Mouse (Mus musculus) kidney, embryonic 15.5 days (tissue): Measurements from ENCODE around the gene Efhd2. TPM values are rescaled to one million over a fixed set of nuclear protein-coding genes. Genes with fewer than 3 reads are reported as not detected.

Experiments used
- ATAC-seq: fragments of 200-750 bp; cut with Nextera tagmentation; replicated peaks from 2 replicates; pipeline ENCODE4 v1.8.0; 2017; ENCODE audit warnings: moderate TSS enrichment; ENCODE audit not compliant: low FRiP score
- H3K27ac ChIP-seq: fragments of 300-500 bp; sonication (generic); 2 replicates; pipeline ENCODE4 v1.5.1; 2015; ENCODE audit warnings: mild to moderate bottlenecking, inconsistent platforms
- H3K27me3 ChIP-seq: fragments of 300-500 bp; sonication (generic); 2 replicates; pipeline ENCODE4 v1.6.1; 2015; ENCODE audit warnings: inconsistent platforms
- H3K36me3 ChIP-seq: fragments of 300-500 bp; sonication (generic); 2 replicates; pipeline ENCODE4 v1.6.1; 2015; ENCODE audit warnings: inconsistent platforms
- H3K4me1 ChIP-seq: fragments of 300-500 bp; sonication (generic); 2 replicates; pipeline ENCODE4 v1.6.1; 2015; ENCODE audit warnings: inconsistent platforms
- H3K4me2 ChIP-seq: fragments of 300-500 bp; sonication (generic); 2 replicates; pipeline ENCODE4 v1.6.1; 2015; ENCODE audit warnings: moderate library complexity, mild to moderate bottlenecking, inconsistent platforms
- H3K4me3 ChIP-seq: fragments of 300-500 bp; sonication (generic); replicated peaks from 2 replicates; pipeline ENCODE4 v1.5.1; 2015; ENCODE audit warnings: mild to moderate bottlenecking, inconsistent platforms
- H3K9ac ChIP-seq: fragments of 300-500 bp; sonication (generic); 2 replicates; pipeline ENCODE4 v1.6.1; 2015; ENCODE audit warnings: mild to moderate bottlenecking, inconsistent platforms
- H3K9me3 ChIP-seq: fragments of 300-500 bp; sonication (generic); replicated peaks from 2 replicates; pipeline ENCODE4 v1.6.1; 2016; ENCODE audit warnings: inconsistent platforms
- WGBS: fragments of 180-500 bp; shearing (Covaris S2); methylation state at CpG from one replicate; pipeline ENCODE4 v1.1.7; 2015; ENCODE audit warnings: mixed read lengths; 5-methylcytosine and 5-hydroxymethylcytosine counted together
- polyA plus RNA-seq: library from polyadenylated mRNA; unstranded; fragments of >200 nt; fragmentation: Nextera tagmentation; extraction: Ambion mirVana; gene quantifications from 2 replicates; pipeline ENCODE4 v1.2.1, GENCODE M21; 2015

The Efhd2 gene
- polyA plus RNA-seq, 1 experiment from 2014 or later = 56.7 TPM

GRCm38 (mm10) chr4:141834536-141835095, 40.1 kb downstream of the Efhd2 start:
- H3K36me3 ChIP-seq = no peaks in the 10 kb centered on the region
- no peak overlapping the region for H3K4me2 ChIP-seq
- no peaks in the 10 kb centered on the region for H3K9me3 ChIP-seq
- no peak for ATAC-seq
- no peak overlapping the region for H3K9ac ChIP-seq
- H3K27me3 ChIP-seq = no peaks in the 10 kb centered on the region
- no peak overlapping the region for H3K27ac ChIP-seq
- H3K4me1 ChIP-seq = no peaks in the 10 kb centered on the region
- WGBS = 70% methylated on average over 5 of the region's 5 CpGs
- H3K4me3 ChIP-seq = no peak overlapping the region

- H3K4me3 ChIP-seq = no peak overlapping the region
- 42% methylated on average over 1 of the region's 1 CpGs for WGBS
- H3K9ac ChIP-seq = no peak overlapping the region
- H3K36me3 ChIP-seq = no peaks in the 10 kb centered on the region
- H3K4me2 ChIP-seq = no peak overlapping the region
- H3K27ac ChIP-seq = no peak overlapping the region
- no peak for ATAC-seq
- H3K9me3 ChIP-seq = no peaks in the 10 kb centered on the region
- H3K27me3 ChIP-seq = no peaks in the 10 kb centered on the region
- no peaks in the 10 kb centered on the region for H3K4me1 ChIP-seq
These were observed 40.8 kb downstream of the Efhd2 start for GRCm38 (mm10) chr4:141833911-141834310.

- Histone ChIP-seq H3K4me3 (no peak overlapping the region), H3K9me3 (no peaks in the 10 kb centered on the region), H3K27ac (no peak overlapping the region), H3K27me3 (no peaks in the 10 kb centered on the region), H3K9ac (no peak overlapping the region), H3K4me1 (no peaks in the 10 kb centered on the region), H3K36me3 (no peaks in the 10 kb centered on the region), H3K4me2 (no peak overlapping the region)
- 76% methylated on average over 7 of the region's 7 CpGs for WGBS
- no peak for ATAC-seq
These were observed 43.4 kb downstream of the Efhd2 start for GRCm38 (mm10) chr4:141831361-141831760.

- H3K27ac ChIP-seq = no peak overlapping the region
- no peaks in the 10 kb centered on the region for H3K9me3 ChIP-seq
- H3K4me2 ChIP-seq = no peak overlapping the region
- H3K4me1 ChIP-seq = no peaks in the 10 kb centered on the region
- no peak overlapping the region for H3K4me3 ChIP-seq
- H3K27me3 ChIP-seq = no peaks in the 10 kb centered on the region
- ATAC-seq = no peak
- no peaks in the 10 kb centered on the region for H3K36me3 ChIP-seq
- 65% methylated on average over 11 of the region's 11 CpGs for WGBS
- no peak overlapping the region for H3K9ac ChIP-seq
These were observed 44.3 kb downstream of the Efhd2 start for GRCm38 (mm10) chr4:141830381-141830780.

GRCm38 (mm10) chr4:141828177-141828576, 46.5 kb downstream of the Efhd2 start:
- no peak overlapping the region for H3K4me3 ChIP-seq
- no peak overlapping the region for H3K9ac ChIP-seq
- H3K36me3 ChIP-seq = no peaks in the 10 kb centered on the region
- no peaks in the 10 kb centered on the region for H3K4me1 ChIP-seq
- no peaks in the 10 kb centered on the region for H3K9me3 ChIP-seq
- no peak overlapping the region for H3K27ac ChIP-seq
- H3K4me2 ChIP-seq = no peak overlapping the region
- H3K27me3 ChIP-seq = no peaks in the 10 kb centered on the region
- no peak for ATAC-seq
- WGBS = 66% methylated on average over 4 of the region's 4 CpGs

- Histone ChIP-seq H3K9me3 (no peaks in the 10 kb centered on the region), H3K27me3 (no peaks in the 10 kb centered on the region), H3K36me3 (no peaks in the 10 kb centered on the region), H3K4me1 (no peaks in the 10 kb centered on the region), H3K9ac (no peak overlapping the region), H3K27ac (no peak overlapping the region), H3K4me2 (no peak overlapping the region), H3K4me3 (no peak overlapping the region)
- WGBS = 84% methylated on average over 2 of the region's 2 CpGs
- ATAC-seq = no peak
These were observed 47.3 kb downstream of the Efhd2 start for GRCm38 (mm10) chr4:141827401-141827800.

GRCm38 (mm10) chr4:141826060-141826459, 48.7 kb downstream of the Efhd2 start, which contains the start of gene Cela2a:
Gene Cela2a, minus strand, starts transcription at chr4:141826160.
- Histone ChIP-seq H3K36me3 (no peaks in the 10 kb centered on the region), H3K4me1 (no peaks in the 10 kb centered on the region), H3K9me3 (no peaks in the 10 kb centered on the region), H3K9ac (no peak within 1 kb of the TSS), H3K4me3 (no peak within 1 kb of the TSS), H3K27ac (no peak within 1 kb of the TSS), H3K4me2 (no peak within 1 kb of the TSS), H3K27me3 (no peaks in the 10 kb centered on the region)
- WGBS = 59% methylated on average over 5 of the region's 5 CpGs
- no peak for ATAC-seq

GRCm38 (mm10) chr4:141822979-141823378, 51.7 kb downstream of the Efhd2 start:
- Histone ChIP-seq H3K4me2 (no peak overlapping the region), H3K4me3 (no peak overlapping the region), H3K27ac (no peak overlapping the region), H3K9ac (no peak overlapping the region), H3K27me3 (no peaks in the 10 kb centered on the region), H3K36me3 (no peaks in the 10 kb centered on the region), H3K9me3 (no peaks in the 10 kb centered on the region), H3K4me1 (no peaks in the 10 kb centered on the region)
- WGBS = 72% methylated on average over 3 of the region's 3 CpGs
- no peak for ATAC-seq

- no peak overlapping the region for H3K9ac ChIP-seq
- WGBS = 77% methylated on average over 10 of the region's 10 CpGs
- H3K9me3 ChIP-seq = no peaks in the 10 kb centered on the region
- H3K4me1 ChIP-seq = peaks cover 2% of the 10 kb centered on the region; the same call in 1 of the 2 replicates
- H3K27ac ChIP-seq = no peak overlapping the region
- no peak overlapping the region for H3K4me3 ChIP-seq
- no peak overlapping the region for H3K4me2 ChIP-seq
- no peaks in the 10 kb centered on the region for H3K36me3 ChIP-seq
- H3K27me3 ChIP-seq = no peaks in the 10 kb centered on the region
- no peak for ATAC-seq
These were observed 52.6 kb downstream of the Efhd2 start for GRCm38 (mm10) chr4:141822089-141822488.

GRCm38 (mm10) chr4:141821178-141821577, 53.5 kb downstream of the Efhd2 start:
- H3K27me3 ChIP-seq = no peaks in the 10 kb centered on the region
- 0 out of 2 replicates have a peak, but pooled peaks cover 2% of the 10 kb centered on the region for H3K36me3 ChIP-seq
- no peak overlapping the region for H3K27ac ChIP-seq
- no peak overlapping the region for H3K9ac ChIP-seq
- H3K4me2 ChIP-seq = no peak overlapping the region
- 54% methylated on average over 3 of the region's 3 CpGs for WGBS
- ATAC-seq = no peak
- H3K4me3 ChIP-seq = no peak overlapping the region
- H3K9me3 ChIP-seq = no peaks in the 10 kb centered on the region
- peaks cover 6% of the 10 kb centered on the region; the same call in 1 of the 2 replicates for H3K4me1 ChIP-seq

- H3K27me3 ChIP-seq = no peaks in the 10 kb centered on the region
- H3K9me3 ChIP-seq = no peaks in the 10 kb centered on the region
- no peak for ATAC-seq
- WGBS = 90% methylated on average over 7 of the region's 7 CpGs
- no peak overlapping the region for H3K9ac ChIP-seq
- H3K4me2 ChIP-seq = no peak overlapping the region
- peaks cover 19% of the 10 kb centered on the region for H3K36me3 ChIP-seq
- no peak overlapping the region for H3K27ac ChIP-seq
- H3K4me3 ChIP-seq = no peak overlapping the region
- peaks cover 6% of the 10 kb centered on the region; the same call in 1 of the 2 replicates for H3K4me1 ChIP-seq
These were observed 55.4 kb downstream of the Efhd2 start for GRCm38 (mm10) chr4:141819316-141819715.

GRCm38 (mm10) chr4:141818861-141819260, 55.9 kb downstream of the Efhd2 start:
- Histone ChIP-seq H3K4me3 (no peak overlapping the region), H3K27ac (no peak overlapping the region), H3K27me3 (no peaks in the 10 kb centered on the region), H3K4me1 (peaks cover 6% of the 10 kb centered on the region; the same call in 1 of the 2 replicates), H3K9me3 (no peaks in the 10 kb centered on the region), H3K36me3 (peaks cover 23% of the 10 kb centered on the region), H3K9ac (no peak overlapping the region), H3K4me2 (no peak overlapping the region)
- ATAC-seq = no peak
- 89% methylated on average over 13 of the region's 13 CpGs for WGBS

GRCm38 (mm10) chr4:141817706-141818105, 57.0 kb downstream of the Efhd2 start:
- H3K4me2 ChIP-seq = no peak overlapping the region
- H3K4me3 ChIP-seq = no peak overlapping the region
- H3K9ac ChIP-seq = no peak overlapping the region
- no peaks in the 10 kb centered on the region for H3K9me3 ChIP-seq
- WGBS = 74% methylated on average over 10 of the region's 10 CpGs
- no peak overlapping the region for H3K27ac ChIP-seq
- H3K36me3 ChIP-seq = peaks cover 35% of the 10 kb centered on the region
- no peaks in the 10 kb centered on the region for H3K27me3 ChIP-seq
- no peak for ATAC-seq
- H3K4me1 ChIP-seq = peaks cover 6% of the 10 kb centered on the region; the same call in 1 of the 2 replicates
